Mouse (Mus musculus): ENCODE measurements at regions not wholly inside any gene's neighbourhood (a gene's known extent, or its start where the extent isn't known, plus 50 kb on each side); places are given as distances from the start of the nearest gene placed in this dataset.
A peak's percentile ranks its signal among the peaks of the same experiment; 100 is the strongest.

DNA sequence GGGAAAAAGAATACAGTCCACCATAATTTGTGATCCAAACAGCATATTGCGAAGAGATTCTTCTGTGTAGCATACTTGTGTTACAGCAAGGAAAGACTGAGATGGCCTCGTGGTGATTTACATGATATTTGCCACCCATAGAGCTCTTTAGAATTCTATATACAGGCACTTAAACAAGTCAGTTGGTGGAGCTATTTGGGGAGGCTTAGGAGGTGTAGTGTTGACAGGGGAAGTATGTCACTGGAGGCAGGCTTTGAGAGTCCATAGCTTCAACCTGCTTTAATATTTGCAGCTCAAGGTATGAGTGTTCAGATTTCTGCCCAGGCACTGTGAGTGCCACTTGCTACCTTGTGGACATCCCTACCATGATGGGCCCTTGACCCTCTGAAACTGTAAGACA is 187.3 kb downstream of the Ostf1 start:
- no peak overlapping the region for H3K27ac ChIP-seq (ENCODE audit: low read length)
- ATAC-seq: no peak
- no peaks in the 10 kb centered on the region for H3K9me3 ChIP-seq (replicated peaks; ENCODE audit: control insufficient read depth, low read length, poor library complexity, severe bottlenecking)
- H3K4me1 ChIP-seq (ENCODE audit: control insufficient read depth, insufficient read depth, low read length): no peaks in the 10 kb centered on the region
- H3K27me3 ChIP-seq (ENCODE audit: control insufficient read depth, insufficient read depth, low read depth, low read length): no peaks in the 10 kb centered on the region
- no peak overlapping the region for H3K4me3 ChIP-seq (ENCODE audit: low read depth, low read length)
- no peaks in the 10 kb centered on the region for H3K36me3 ChIP-seq (ENCODE audit: control insufficient read depth, insufficient read depth, low read length)
- H3K9ac ChIP-seq (ENCODE audit: low read depth, low read length): no peak overlapping the region
- no peak overlapping the region for H3K4me2 ChIP-seq (ENCODE audit: low read length)
- 75% methylated on average over 2 of the region's 2 CpGs for WGBS

DNA sequence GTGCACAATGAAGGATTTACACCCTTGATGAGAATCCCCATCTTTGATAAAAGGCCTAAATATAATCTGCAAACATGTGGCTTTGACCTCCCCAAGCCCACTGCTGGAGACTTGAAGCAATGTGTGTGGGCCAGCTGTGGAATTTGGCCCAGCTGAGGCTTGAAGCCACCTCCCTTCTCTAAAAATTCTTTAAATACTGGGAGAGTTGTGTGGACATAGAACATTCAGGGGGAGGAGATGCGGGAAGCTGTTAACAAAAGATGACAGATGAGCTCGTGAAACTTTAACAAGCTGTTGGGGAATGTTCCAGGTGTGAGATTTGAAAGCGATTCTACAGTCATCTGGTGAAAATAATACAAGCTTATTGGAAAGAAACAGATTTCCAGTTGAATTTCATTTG is 195.3 kb downstream of the Ostf1 start:
- Histone ChIP-seq H3K27ac (ENCODE audit: low read length) (no peak overlapping the region), H3K4me2 (ENCODE audit: low read length) (no peak overlapping the region), H3K9ac (ENCODE audit: low read depth, low read length) (no peak overlapping the region), H3K4me3 (ENCODE audit: low read depth, low read length) (no peak overlapping the region), H3K36me3 (ENCODE audit: control insufficient read depth, insufficient read depth, low read length) (no peaks in the 10 kb centered on the region), H3K9me3 (replicated peaks; ENCODE audit: control insufficient read depth, low read length, poor library complexity, severe bottlenecking) (no peaks in the 10 kb centered on the region), H3K27me3 (ENCODE audit: control insufficient read depth, insufficient read depth, low read depth, low read length) (no peaks in the 10 kb centered on the region), H3K4me1 (ENCODE audit: control insufficient read depth, insufficient read depth, low read length) (no peaks in the 10 kb centered on the region)
- 61% methylated on average over 3 of the region's 3 CpGs for WGBS
- ATAC-seq: no peak

DNA sequence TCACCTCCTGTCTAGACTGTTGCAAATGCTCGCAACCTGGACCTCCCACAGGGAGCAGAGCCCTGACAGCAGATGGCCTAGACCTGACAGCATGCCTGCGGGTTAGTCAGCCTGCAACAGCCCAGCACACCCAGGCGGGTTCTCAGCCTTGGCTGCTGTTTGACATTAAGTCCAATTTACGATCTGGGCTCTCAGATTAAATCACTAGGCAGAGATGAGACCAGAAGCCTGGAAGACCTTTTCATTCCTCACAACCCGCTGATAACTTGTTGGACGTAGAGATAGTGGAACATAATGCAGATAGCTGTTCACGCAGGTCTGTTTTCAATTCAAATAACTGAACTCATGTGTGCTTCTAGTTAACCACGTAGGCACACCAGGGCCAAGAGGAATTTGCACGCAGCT is 211.2 kb downstream of the Ostf1 start:
- Histone ChIP-seq H3K4me1 (ENCODE audit: control insufficient read depth, insufficient read depth, low read length) (no peaks in the 10 kb centered on the region), H3K4me3 (ENCODE audit: low read depth, low read length) (no peak overlapping the region), H3K27me3 (ENCODE audit: control insufficient read depth, insufficient read depth, low read depth, low read length) (no peaks in the 10 kb centered on the region), H3K9ac (ENCODE audit: low read depth, low read length) (no peak overlapping the region), H3K9me3 (replicated peaks; ENCODE audit: control insufficient read depth, low read length, poor library complexity, severe bottlenecking) (no peaks in the 10 kb centered on the region), H3K36me3 (ENCODE audit: control insufficient read depth, insufficient read depth, low read length) (no peaks in the 10 kb centered on the region), H3K4me2 (ENCODE audit: low read length) (no peak overlapping the region), H3K27ac (ENCODE audit: low read length) (no peak overlapping the region)
- WGBS: 70% methylated on average over 9 of the region's 9 CpGs
- ATAC-seq: no peak

DNA sequence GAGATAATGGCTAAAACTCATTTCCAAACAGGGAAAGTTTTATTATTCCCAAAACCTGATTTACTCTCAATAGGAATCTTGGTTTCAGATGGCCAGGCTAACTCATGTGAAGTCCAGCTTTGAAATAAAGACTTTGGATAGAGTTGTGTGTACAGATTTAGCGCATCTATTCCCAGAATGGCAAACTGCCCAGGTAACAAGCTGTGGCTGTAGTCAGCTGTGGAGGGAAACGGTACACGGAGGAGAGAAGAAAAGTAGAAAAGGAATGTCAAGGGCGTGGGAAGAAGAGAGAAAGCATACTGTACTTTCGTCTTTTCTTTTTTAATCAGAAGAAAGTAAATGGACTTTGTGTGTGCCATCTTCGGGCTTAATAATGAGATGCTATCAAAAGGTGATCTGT is 213.1 kb downstream of the Ostf1 start:
- Histone ChIP-seq H3K9ac (ENCODE audit: low read depth, low read length) (no peak overlapping the region), H3K4me3 (ENCODE audit: low read depth, low read length) (no peak overlapping the region), H3K9me3 (replicated peaks; ENCODE audit: control insufficient read depth, low read length, poor library complexity, severe bottlenecking) (no peaks in the 10 kb centered on the region), H3K36me3 (ENCODE audit: control insufficient read depth, insufficient read depth, low read length) (no peaks in the 10 kb centered on the region), H3K27me3 (ENCODE audit: control insufficient read depth, insufficient read depth, low read depth, low read length) (no peaks in the 10 kb centered on the region), H3K4me2 (ENCODE audit: low read length) (no peak overlapping the region), H3K4me1 (ENCODE audit: control insufficient read depth, insufficient read depth, low read length) (no peaks in the 10 kb centered on the region), H3K27ac (ENCODE audit: low read length) (no peak overlapping the region)
- 93% methylated on average over 6 of the region's 6 CpGs for WGBS
- no peak for ATAC-seq

DNA sequence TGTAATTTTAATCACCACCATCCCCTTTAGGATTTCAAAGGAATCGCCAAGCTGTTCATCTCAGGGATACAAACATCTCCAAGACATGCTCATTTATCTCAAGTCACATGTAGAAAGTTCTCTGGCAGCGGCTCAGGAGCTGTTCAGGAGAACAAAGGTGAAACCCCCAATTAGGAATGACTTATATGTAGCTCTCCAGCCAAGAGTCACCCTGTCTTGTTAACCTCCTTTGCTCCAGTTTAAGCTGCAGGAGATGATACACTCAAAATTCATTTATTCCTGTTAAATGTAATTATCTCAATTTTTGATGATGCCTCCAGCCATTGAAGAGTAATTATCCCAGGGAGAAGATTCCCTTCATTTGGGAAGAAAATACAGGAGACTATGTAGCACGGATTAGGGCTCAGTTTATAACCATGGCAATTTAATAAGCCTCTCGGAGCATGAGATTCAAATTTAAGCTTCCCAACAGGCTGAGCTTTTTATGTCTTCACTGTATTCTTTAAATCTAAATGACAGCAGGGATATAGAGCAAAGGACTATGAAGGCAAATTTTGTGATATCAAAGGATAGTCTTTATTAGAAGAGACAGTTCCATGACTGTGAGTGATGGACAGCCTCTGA is 254.0 kb downstream of the Ostf1 start:
- H3K4me3 ChIP-seq (ENCODE audit: low read depth, low read length): no peak overlapping the region
- H3K36me3 ChIP-seq (ENCODE audit: control insufficient read depth, insufficient read depth, low read length): no peaks in the 10 kb centered on the region
- H3K4me2 ChIP-seq (ENCODE audit: low read length): no peak overlapping the region
- H3K27me3 ChIP-seq (ENCODE audit: control insufficient read depth, insufficient read depth, low read depth, low read length): no peaks in the 10 kb centered on the region
- H3K9ac ChIP-seq (ENCODE audit: low read depth, low read length): no peak overlapping the region
- H3K27ac ChIP-seq (ENCODE audit: low read length): no peak overlapping the region
- peak; percentile 71 for ATAC-seq
- no peaks in the 10 kb centered on the region for H3K4me1 ChIP-seq (ENCODE audit: control insufficient read depth, insufficient read depth, low read length)
- no peaks in the 10 kb centered on the region for H3K9me3 ChIP-seq (replicated peaks; ENCODE audit: control insufficient read depth, low read length, poor library complexity, severe bottlenecking)
- 56% methylated on average over 4 of the region's 4 CpGs for WGBS

DNA sequence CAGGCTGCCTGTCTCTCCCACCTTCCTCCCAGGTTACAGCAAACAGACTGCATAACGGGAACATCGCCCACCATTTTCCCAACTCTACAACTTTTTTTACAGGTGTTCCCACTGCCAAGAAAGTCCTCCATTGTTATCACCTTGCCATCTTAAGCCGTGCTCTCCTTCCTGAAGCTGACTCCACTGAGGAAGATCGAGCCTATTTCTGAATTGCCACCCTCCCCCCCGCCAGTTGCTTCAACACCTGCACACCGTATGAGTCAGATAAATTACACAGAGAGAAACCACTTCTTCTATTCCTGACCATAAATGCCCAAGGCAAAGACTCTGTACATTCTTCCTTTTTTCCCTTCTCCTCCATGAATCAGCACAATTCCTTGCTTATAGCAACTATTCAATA is 263.0 kb downstream of the Ostf1 start:
- no peaks in the 10 kb centered on the region for H3K9me3 ChIP-seq (replicated peaks; ENCODE audit: control insufficient read depth, low read length, poor library complexity, severe bottlenecking)
- WGBS: 94% methylated on average over 6 of the region's 6 CpGs
- H3K4me1 ChIP-seq (ENCODE audit: control insufficient read depth, insufficient read depth, low read length): no peaks in the 10 kb centered on the region
- H3K36me3 ChIP-seq (ENCODE audit: control insufficient read depth, insufficient read depth, low read length): no peaks in the 10 kb centered on the region
- no peak for ATAC-seq
- no peak overlapping the region for H3K4me3 ChIP-seq (ENCODE audit: low read depth, low read length)
- no peak overlapping the region for H3K9ac ChIP-seq (ENCODE audit: low read depth, low read length)
- H3K27ac ChIP-seq (ENCODE audit: low read length): no peak overlapping the region
- no peaks in the 10 kb centered on the region for H3K27me3 ChIP-seq (ENCODE audit: control insufficient read depth, insufficient read depth, low read depth, low read length)
- no peak overlapping the region for H3K4me2 ChIP-seq (ENCODE audit: low read length)

DNA sequence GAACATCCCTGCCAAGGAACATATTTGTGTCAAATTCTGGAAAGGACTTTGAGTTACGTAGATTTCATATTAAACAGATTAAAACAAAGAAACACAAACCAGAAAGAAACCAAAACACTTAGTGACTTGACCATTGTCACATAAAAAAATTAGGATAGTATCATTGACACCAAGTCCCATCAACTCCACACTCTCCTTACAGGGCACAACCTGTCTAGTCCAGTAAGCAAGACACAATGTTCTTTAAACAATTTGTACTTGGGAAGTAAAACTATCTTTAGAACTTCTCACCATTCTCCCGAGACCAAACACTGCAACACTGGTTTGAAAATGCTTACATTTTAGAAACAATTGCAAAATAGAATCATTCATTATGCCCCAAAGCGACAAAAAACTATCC is 277.7 kb downstream of the Ostf1 start:
- Histone ChIP-seq H3K27me3 (ENCODE audit: control insufficient read depth, insufficient read depth, low read depth, low read length) (no peaks in the 10 kb centered on the region), H3K4me2 (ENCODE audit: low read length) (no peak overlapping the region), H3K27ac (ENCODE audit: low read length) (no peak overlapping the region), H3K4me1 (ENCODE audit: control insufficient read depth, insufficient read depth, low read length) (no peaks in the 10 kb centered on the region), H3K4me3 (ENCODE audit: low read depth, low read length) (no peak overlapping the region), H3K36me3 (ENCODE audit: control insufficient read depth, insufficient read depth, low read length) (no peaks in the 10 kb centered on the region), H3K9me3 (replicated peaks; ENCODE audit: control insufficient read depth, low read length, poor library complexity, severe bottlenecking) (no peaks in the 10 kb centered on the region), H3K9ac (ENCODE audit: low read depth, low read length) (no peak overlapping the region)
- WGBS: 83% methylated on average over 3 of the region's 3 CpGs
- no peak for ATAC-seq

DNA sequence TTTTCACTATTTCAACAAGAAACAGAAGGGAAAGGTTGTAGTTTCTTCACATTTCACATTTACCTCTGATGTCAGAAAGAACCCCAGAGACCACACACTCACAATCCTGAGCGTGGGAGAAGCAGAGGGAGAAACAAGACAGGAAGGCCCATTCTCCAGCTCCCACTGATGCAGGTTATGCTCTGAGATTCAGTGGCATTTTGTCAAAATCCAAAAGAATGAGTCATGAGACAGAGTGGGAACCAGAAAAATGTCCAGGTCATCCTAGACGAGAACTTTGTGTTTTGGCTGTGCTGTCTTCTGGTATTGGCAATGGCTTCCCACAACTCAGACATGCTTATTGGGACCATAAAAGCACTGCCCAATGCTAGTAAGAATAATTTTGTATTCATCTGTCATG is 285.9 kb downstream of the Ostf1 start:
- Histone ChIP-seq H3K36me3 (ENCODE audit: control insufficient read depth, insufficient read depth, low read length) (no peaks in the 10 kb centered on the region), H3K9me3 (replicated peaks; ENCODE audit: control insufficient read depth, low read length, poor library complexity, severe bottlenecking) (no peaks in the 10 kb centered on the region), H3K4me3 (ENCODE audit: low read depth, low read length) (no peak overlapping the region), H3K27ac (ENCODE audit: low read length) (no peak overlapping the region), H3K4me2 (ENCODE audit: low read length) (no peak overlapping the region), H3K27me3 (ENCODE audit: control insufficient read depth, insufficient read depth, low read depth, low read length) (no peaks in the 10 kb centered on the region), H3K9ac (ENCODE audit: low read depth, low read length) (no peak overlapping the region), H3K4me1 (ENCODE audit: control insufficient read depth, insufficient read depth, low read length) (no peaks in the 10 kb centered on the region)
- 95% methylated on average over 2 of the region's 2 CpGs for WGBS
- ATAC-seq: no peak

DNA sequence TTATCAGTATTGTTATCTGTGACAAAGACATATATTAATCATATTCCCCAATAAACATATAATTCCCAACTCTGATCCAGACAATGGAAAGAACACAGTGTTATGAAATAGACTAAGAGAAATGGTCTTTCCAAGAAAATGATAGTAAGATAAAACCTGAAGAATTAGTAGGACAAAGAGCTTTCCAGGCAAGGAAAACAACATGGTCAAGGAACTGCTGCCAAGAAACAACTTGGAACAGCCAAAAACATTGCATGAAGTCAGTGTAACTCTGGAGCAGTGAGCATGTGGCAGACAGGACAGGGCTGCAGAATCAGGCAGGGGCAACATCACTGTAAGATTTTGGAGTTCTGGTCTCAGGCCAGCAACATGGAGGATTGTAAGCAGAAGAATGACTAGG is 288.0 kb downstream of the Ostf1 start:
- ATAC-seq: no peak
- no peaks in the 10 kb centered on the region for H3K9me3 ChIP-seq (replicated peaks; ENCODE audit: control insufficient read depth, low read length, poor library complexity, severe bottlenecking)
- H3K4me1 ChIP-seq (ENCODE audit: control insufficient read depth, insufficient read depth, low read length): no peaks in the 10 kb centered on the region

DNA sequence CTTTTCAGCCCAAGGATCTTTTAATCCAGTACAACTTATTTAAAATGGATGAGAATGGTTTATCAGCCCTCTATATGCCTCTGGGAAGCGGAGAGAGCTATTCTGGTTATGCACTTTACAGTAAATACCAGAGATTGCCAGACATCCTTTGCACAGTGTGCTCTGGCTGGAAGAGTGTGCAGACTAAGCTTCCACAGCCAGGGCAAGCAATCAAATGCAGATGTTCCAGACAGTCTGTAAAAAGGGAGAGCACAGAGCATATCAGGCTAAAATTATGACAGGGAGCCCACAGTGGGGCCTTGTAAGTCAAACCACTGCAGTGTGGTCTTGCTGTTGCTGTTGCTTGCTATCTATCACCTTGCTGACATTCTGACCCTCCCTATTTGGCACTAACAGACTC is 288.6 kb downstream of the Ostf1 start:
- Histone ChIP-seq H3K9me3 (replicated peaks; ENCODE audit: control insufficient read depth, low read length, poor library complexity, severe bottlenecking) (no peaks in the 10 kb centered on the region), H3K27me3 (ENCODE audit: control insufficient read depth, insufficient read depth, low read depth, low read length) (no peaks in the 10 kb centered on the region), H3K4me3 (ENCODE audit: low read depth, low read length) (no peak overlapping the region), H3K9ac (ENCODE audit: low read depth, low read length) (no peak overlapping the region), H3K27ac (ENCODE audit: low read length) (no peak overlapping the region), H3K4me1 (ENCODE audit: control insufficient read depth, insufficient read depth, low read length) (no peaks in the 10 kb centered on the region), H3K36me3 (ENCODE audit: control insufficient read depth, insufficient read depth, low read length) (no peaks in the 10 kb centered on the region), H3K4me2 (ENCODE audit: low read length) (no peak overlapping the region)
- ATAC-seq: no peak
- WGBS: 89% methylated on average over 1 of the region's 1 CpGs

More for the DNA sequence above, 288.0 kb downstream of the Ostf1 start:
- no peak overlapping the region for H3K4me3 ChIP-seq (ENCODE audit: low read depth, low read length)
- H3K9ac ChIP-seq (ENCODE audit: low read depth, low read length): no peak overlapping the region
- no peak overlapping the region for H3K27ac ChIP-seq (ENCODE audit: low read length)
- H3K36me3 ChIP-seq (ENCODE audit: control insufficient read depth, insufficient read depth, low read length): no peaks in the 10 kb centered on the region
- H3K4me2 ChIP-seq (ENCODE audit: low read length): no peak overlapping the region
- no peaks in the 10 kb centered on the region for H3K27me3 ChIP-seq (ENCODE audit: control insufficient read depth, insufficient read depth, low read depth, low read length)

Data from midbrain, embryonic 16.5 days (tissue).